Mouse (Mus musculus) liver, embryonic 12.5 days (tissue): ENCODE data around the gene Nudt9. TPM values are rescaled to one million over a fixed set of nuclear protein-coding genes. Genes with fewer than 3 reads are reported as not detected.

ENCODE experiments used
- ATAC-seq: fragments of 200-750 bp; cut with Nextera tagmentation; 2 replicates; pipeline ENCODE4 v1.8.0; 2017; ENCODE audit warnings: moderate number of reproducible peaks, mild to moderate bottlenecking, moderate library complexity
- H3K27ac ChIP-seq: fragments of 300-500 bp; sonication (generic); 2 replicates; pipeline ENCODE4 v1.5.1; 2016; ENCODE audit warnings: mild to moderate bottlenecking
- H3K27me3 ChIP-seq: fragments of 300-500 bp; sonication (generic); replicated peaks from 2 replicates; pipeline ENCODE4 v1.6.1; 2016; ENCODE audit warnings: mild to moderate bottlenecking, moderate library complexity
- H3K36me3 ChIP-seq: fragments of 300-500 bp; sonication (generic); 2 replicates; pipeline ENCODE4 v1.6.1; 2016; ENCODE audit warnings: mild to moderate bottlenecking, moderate library complexity
- H3K4me1 ChIP-seq: fragments of 300-500 bp; sonication (generic); 2 replicates; pipeline ENCODE4 v1.6.1; 2016
- H3K4me2 ChIP-seq: fragments of 300-500 bp; sonication (generic); 2 replicates; pipeline ENCODE4 v1.6.1; 2016; ENCODE audit warnings: mild to moderate bottlenecking, moderate library complexity
- H3K4me3 ChIP-seq: fragments of 300-500 bp; sonication (generic); 2 replicates; pipeline ENCODE4 v1.5.1; 2016; ENCODE audit warnings: mild to moderate bottlenecking, moderate library complexity
- H3K9ac ChIP-seq: fragments of 300-500 bp; sonication (generic); 2 replicates; pipeline ENCODE4 v1.6.1; 2016; ENCODE audit warnings: mild to moderate bottlenecking, moderate library complexity
- H3K9me3 ChIP-seq: fragments of 300-500 bp; sonication (generic); replicated peaks from 2 replicates; pipeline ENCODE4 v1.6.1; 2016; ENCODE audit warnings: mild to moderate bottlenecking, moderate library complexity
- WGBS: fragments of 180-500 bp; shearing (Covaris S2); methylation state at CpG from one replicate; pipeline ENCODE4 v1.1.7; 2016; ENCODE audit not compliant: insufficient replicate concordance; 5-methylcytosine and 5-hydroxymethylcytosine counted together
- microRNA-seq: library from miRNA; unstranded; fragments of <30 nt; microRNA quantifications from one replicate; pipeline ENCODE4, GENCODE M21; 2017
- polyA plus RNA-seq: library from polyadenylated mRNA; unstranded; fragments of >200 nt; fragmentation: Nextera tagmentation; extraction: Ambion mirVana; gene quantifications from 2 replicates; pipeline ENCODE4 v1.2.1, GENCODE M21; 2016

Gene Nudt9
- polyA plus RNA-seq, 1 experiment from 2014 or later, result 88.9 TPM

- H3K27me3 ChIP-seq, result no peaks in the 10 kb centered on the region
- H3K4me2 ChIP-seq, result no peak overlapping the region
- 16% methylated on average over 9 of the region's 9 CpGs for WGBS
- H3K4me3 ChIP-seq, result no peak overlapping the region
- ATAC-seq, result no peak
- peaks cover 3% of the 10 kb centered on the region; the same call in 1 of the 2 replicates for H3K4me1 ChIP-seq
- no peak overlapping the region for H3K27ac ChIP-seq
- H3K9me3 ChIP-seq, result no peaks in the 10 kb centered on the region
- no peaks in the 10 kb centered on the region for H3K36me3 ChIP-seq
- H3K9ac ChIP-seq, result no peak overlapping the region
Observed at GRCm38 (mm10) chr5:104112016-104112415, 65.9 kb downstream of the Nudt9 start.

DNA sequence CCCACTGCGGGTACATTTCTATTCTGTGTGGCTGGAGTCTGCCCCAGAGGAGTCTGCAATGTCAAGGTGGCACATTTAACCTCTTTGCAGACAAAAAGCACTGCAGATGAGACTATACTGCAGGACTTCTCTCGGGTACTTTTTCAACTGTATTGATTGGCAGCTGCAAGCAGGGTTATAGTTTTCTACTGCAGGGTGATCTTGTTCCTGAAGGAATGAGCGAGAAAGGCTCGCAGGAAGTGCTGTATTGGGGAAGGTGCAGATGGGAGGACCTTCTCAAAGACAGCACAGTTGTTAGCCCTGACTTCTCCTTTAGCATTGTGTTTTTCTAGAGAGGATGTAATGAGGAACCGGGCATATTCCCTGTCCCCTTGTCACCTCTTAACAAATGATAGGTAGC, 66.4 kb downstream of the Nudt9 start:
- Histone ChIP-seq H3K4me3 (no peak overlapping the region), H3K4me2 (no peak overlapping the region)

GRCm38 (mm10) chr5:104113491-104114172, 67.5 kb downstream of the Nudt9 start, which contains the start of gene Sparcl1:
Gene Sparcl1, minus strand, starts transcription at chr5:104113733.
- WGBS, result 50% methylated on average over 15 of the region's 15 CpGs
- ATAC-seq, result no peak
- peaks cover 3% of the 10 kb centered on the region; the same call in 1 of the 2 replicates for H3K4me1 ChIP-seq
- H3K9ac ChIP-seq, result no peak within 1 kb of the TSS
- no peak within 1 kb of the TSS for H3K4me3 ChIP-seq
- no peak within 1 kb of the TSS for H3K4me2 ChIP-seq
- no peaks in the 10 kb centered on the region for H3K9me3 ChIP-seq
- no peaks in the 10 kb centered on the region for H3K36me3 ChIP-seq
- H3K27ac ChIP-seq, result no peak within 1 kb of the TSS
- H3K27me3 ChIP-seq, result no peaks in the 10 kb centered on the region

More for the DNA sequence above, 66.4 kb downstream of the Nudt9 start:
- Histone ChIP-seq H3K4me1 (peaks cover 3% of the 10 kb centered on the region; the same call in 1 of the 2 replicates), H3K9me3 (no peaks in the 10 kb centered on the region), H3K36me3 (no peaks in the 10 kb centered on the region), H3K9ac (no peak overlapping the region), H3K27me3 (no peaks in the 10 kb centered on the region), H3K27ac (no peak overlapping the region)
- WGBS, result 16% methylated on average over 5 of the region's 5 CpGs
- no peak for ATAC-seq

Small RNA genes within 50 kb of the gene (microRNA-seq; reads per million reads assigned to microRNA genes)
- gene Mir5619, result 9.5 reads per million, percentile 21 among the genes with 10 or more reads in this experiment

Other genes starting within 250 kb of the Nudt9 start
- 2.1 and 2.4 TPM in 2 replicates for gene Klhl8, start 135.0 kb upstream of the Nudt9 start, polyA plus RNA-seq
- 0.17 and 0.21 TPM in 2 replicates for gene Hsd17b13, start 68.9 kb upstream of the Nudt9 start, polyA plus RNA-seq
- 1.5 and 1.7 TPM in 2 replicates for gene Hsd17b11, start 24.4 kb upstream of the Nudt9 start, polyA plus RNA-seq
- not detected in 2 replicates for gene Gm17660, start 31.3 kb downstream of the Nudt9 start, polyA plus RNA-seq
- 3.0 and 3.8 TPM in 2 replicates for gene Sparcl1, start 67.4 kb downstream of the Nudt9 start, polyA plus RNA-seq
- gene Dspp, start 124.4 kb downstream of the Nudt9 start, polyA plus RNA-seq, result not detected in 2 replicates
- 0.05 TPM in 1 of 2 replicates, not detected in the other for gene Dmp1, start 156.3 kb downstream of the Nudt9 start, polyA plus RNA-seq